Mouse (Mus musculus) forelimb bud, embryonic 11.5 days (tissue): ENCODE data around the gene Prr7.
"Not testable (repeated sequence)": the region's sequence is repeated elsewhere in the genome, so short reads cannot be mapped to it uniquely, and the experiment has no call there.

Source experiments
- DNase-seq: peaks from one replicate; pipeline ENCODE4 v3.0.0-alpha.2; 2012; ENCODE audit warnings: low read depth, low spot score

Prr7 gene

DNA sequence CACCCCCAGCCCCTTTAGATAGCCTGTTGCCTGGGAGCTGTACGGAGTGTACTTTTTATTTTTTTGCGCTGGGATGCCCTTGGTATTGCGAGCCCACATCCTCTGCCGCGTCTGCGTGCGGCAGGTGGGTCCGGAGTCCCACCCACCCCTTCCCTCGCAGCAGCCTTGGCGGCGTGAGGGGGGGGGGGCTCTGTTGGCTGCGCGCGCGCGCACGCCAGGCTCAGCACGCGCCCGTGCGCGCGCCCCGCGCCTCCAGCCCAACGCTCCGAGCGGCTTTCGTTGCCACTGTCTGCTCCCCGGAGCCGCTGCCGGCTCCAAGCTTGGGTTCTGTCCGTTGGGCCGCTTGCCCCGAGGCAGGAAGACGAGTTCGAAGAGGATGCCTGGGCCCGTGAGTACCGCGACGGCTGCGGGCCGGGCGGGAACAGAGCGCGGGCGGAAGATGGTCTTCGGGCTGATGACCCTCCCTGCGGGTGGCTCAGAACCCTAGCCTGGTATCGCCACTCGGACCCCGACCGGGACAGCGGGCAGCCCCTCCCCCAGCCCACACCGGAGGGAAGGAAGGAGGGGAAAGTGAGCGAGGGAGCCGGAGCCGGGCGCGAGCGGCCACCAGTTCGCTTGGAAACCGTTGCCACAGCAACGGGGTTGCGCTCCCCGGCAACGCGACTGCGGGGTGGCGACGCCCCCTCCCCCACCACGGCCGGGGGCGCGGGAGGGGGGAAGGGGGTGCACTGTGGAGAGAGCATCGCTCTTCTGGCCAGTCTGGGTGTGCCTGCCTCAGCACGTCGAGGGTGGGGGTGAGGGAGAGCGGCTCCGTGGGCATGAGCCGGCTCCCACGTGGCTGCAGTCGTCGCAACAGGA is at the start of gene Prr7:
TSS of gene Prr7 (plus strand) at position 241 of the 858 bp plus-strand sequence.
- DNase-seq = peak; percentile 67

DNA sequence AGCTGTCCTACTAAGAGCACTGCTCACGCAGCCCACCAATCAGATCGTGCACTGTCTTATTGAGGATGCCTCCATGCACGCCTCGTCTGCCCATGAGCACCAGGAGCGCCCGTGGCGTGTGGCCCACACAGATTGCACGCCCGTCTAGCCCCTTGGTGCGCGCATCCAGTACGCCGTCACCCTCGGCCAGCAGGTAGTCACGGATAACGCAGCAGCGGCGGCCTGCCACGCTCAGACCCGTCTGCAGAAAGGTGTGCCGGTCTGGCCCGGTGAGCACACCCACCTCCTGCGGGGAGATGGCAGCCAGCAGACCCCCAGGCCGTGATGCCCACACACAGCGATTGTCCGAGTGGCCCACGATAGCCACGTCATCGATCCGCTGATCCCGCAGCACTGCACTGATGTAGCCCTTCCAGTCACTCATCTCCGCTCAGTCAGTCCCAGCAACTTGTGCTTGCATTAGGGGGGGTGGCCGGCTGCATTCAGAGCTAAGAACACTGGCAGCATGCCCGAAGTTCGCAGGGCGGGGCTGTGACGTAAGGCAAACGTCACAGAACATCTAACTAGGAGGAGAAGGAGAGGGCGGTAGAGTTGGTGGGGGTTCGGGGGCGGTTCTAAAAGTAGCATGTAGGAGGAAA is 49.2 kb upstream of the Prr7 start, which contains the start of gene Pfn3:
TSS of gene Pfn3 (minus strand) at position 490 of the 638 bp plus-strand sequence.
- DNase-seq = peak; percentile 63

DNA sequence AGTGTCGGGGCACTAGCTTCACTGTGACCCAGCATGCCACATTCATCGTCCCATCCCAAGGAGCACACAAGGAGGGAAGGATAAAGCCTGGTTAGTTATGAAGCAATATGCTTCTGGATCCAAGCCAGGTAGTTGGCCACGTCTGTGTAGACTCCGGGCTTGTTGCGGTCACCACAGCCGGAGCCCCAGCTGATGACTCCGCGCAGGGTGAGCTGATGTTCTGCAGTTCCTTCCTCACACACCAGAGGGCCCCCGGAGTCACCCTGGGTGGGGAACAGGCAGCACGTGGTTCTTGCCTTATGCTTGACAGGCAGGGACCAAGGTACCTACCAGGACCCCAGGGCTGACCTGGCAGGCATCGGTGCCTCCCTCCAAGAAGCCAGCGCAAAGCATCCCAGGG is 46.1 kb upstream of the Prr7 start:
- peak; percentile 79 for DNase-seq

DNA sequence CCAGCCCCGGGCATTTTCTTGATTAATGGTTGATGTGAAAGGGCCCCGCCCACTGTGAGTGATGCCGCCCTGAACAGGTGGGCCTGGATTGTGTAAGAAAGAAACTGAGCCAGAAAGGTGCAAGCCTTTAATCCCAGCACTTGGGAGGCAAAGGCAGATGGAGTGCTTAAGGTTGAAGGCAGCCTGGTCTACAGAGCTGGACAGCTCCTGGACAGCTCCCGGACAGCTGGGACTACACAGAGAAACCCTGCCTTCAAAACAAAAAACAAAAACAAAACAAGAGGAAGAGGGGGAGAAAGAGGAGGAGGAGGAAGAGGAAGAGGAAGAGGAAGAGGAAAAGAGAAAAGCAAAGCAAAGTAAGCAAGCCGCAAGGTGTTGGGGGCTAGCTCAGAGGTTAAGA is 44.9 kb upstream of the Prr7 start:
- DNase-seq = no peak

DNA sequence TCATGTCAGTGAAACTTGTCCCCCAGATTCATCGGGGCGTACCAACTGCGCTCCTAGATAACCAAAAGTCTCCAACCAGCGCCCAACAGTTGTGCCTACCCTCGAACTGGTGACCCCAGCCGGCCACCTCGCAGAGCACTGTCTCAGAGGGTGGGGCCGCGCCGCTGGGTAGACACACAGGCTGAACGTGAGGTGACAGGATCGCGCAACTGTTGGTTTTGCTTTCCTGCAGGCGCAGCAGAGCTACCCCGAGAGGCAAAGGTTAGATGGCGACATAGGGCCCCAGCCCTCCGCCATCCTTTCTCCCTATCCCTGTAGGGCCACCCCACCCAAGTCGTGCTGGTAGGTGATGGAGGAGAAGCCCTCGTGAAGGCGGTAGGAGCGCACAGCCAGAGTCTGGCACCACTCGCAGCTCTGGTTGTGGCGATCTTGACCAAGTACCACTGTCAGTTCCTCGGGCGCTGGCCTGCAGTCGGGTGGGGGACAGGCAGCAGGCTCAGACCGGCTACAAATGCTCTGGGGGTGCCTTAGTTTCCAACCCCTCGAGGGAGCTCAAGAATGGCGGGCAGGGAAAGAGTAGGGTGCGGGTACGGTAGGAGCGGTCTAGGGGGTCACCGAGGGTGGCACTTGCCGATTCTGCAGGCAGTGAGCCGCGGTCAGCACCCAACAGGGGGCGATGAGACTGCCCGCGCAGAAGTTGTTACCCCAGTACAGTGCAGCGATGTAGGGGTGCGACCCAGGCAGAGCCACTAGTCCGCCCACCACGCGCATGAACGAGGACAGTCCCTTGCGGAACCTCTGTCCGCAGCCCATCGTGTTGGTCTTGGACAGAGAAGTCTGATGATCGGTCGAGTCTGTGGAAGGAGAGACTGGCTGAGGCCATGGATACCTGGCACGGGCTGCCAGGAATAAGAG is 43.8 kb upstream of the Prr7 start:
- DNase-seq = no peak

DNA sequence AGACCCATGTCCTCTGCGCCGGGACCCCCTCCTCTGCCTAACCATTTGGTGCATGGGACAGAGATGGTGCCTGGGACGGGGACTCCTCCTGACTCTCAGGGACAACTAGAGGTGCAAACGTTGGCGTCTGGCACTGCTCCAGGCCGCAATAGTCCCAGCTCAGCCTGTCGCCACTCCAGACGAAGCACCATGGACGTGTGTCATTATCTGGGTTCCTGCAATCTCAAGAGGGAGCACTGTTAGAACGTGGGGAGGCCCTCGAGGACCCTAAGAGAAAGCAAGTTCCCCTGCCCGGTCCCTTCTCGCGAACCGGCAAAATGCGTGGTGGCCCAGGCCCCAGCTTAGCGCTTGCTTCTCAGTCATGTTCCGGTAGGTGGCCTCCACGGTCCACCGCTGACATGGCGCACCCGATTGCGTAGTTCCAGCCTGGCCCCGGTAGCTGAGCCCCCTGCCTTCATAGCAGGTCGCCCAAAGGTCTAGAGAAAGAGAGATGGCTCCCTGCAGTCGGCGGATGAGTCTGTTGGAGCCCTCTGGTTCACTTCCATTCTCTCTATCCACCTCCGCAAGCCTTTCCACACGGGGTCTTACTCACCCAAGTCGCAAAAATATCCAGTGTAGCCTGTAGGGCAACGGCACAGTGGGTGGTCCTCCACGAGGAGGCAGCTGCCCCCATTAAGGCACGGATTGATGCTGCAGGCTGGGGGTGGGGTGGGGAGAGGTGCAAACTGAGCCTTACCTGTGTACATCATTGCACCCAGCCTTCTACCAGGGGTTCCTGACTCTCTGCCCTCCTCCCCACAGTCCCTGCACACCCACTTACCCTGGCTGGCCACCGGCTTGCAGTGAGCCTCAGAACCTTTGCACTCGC is 42.9 kb upstream of the Prr7 start:
- peak; percentile 41 for DNase-seq

DNA sequence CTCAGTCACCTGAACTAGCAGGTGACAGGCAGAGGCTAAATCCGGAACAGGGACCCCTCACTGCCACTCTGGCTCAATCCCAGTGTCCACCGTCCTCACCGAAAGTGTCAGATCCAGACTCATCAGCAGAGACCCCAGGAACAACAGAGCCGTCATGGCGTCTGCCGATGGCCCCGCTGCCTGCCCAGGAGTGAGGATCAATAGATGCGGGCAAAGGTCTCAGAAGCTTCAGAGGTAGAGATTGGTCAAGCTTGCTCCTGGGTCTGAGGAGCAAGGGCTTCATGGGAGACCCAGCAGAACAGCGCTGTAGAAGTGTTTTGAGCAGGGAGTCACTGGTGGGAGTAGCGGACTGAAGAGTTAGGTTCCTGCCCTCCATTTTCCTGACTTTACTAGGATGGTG is 37.5 kb upstream of the Prr7 start, which contains the start of gene F12:
TSS of gene F12 (minus strand) at position 181 of the 400 bp plus-strand sequence.
- DNase-seq = no peak

DNA sequence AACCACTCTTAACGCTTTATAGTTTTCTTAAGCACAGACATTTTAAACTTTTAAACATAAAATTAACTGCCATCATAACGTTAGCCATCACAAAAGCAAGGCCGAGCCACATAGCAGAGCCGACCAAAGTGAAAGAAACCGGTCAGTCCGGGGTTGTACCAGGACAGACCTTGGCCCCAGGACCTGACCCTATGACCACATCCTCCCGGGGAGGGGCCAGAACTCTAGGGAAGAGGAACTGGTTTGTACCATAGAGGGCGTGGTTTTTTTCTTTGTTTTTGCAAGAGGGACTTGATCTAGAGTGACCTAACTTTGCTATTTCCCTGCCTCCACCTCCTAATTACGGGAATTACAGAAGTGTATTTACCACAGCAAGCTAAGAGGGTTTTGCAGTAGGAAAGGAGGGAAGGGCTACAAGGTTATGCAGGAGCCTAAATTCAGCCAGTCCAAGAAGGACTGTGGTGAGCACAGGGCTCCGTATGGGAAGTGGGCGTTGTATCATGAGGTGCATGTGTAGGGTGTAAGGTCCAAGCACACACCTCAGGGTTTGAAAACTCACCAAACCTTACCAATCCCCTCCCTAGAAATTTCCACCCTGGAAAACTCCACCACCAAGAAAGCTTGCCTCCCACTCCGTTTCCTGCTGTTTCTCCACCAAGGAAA is 34.7 kb upstream of the Prr7 start:
- DNase-seq = no peak

DNA sequence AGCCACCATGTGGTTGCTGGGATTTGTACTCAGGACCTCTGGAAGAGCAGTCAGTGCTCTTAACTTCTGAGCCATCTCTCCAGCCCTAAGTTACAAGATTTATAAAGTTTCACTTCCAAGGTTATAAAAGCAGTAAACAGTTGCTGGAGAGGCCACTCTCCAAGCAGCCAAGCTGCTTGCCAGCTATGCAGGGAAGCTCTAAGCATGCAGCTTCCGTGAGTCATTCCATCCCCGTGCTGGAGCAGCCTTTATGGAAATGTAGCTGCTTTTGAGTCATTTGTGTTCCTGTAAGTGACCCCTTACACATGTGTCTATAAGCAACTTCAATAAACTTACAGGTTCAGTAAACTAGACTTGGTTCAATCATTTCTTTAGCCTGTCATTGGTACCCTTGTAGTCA is 33.5 kb upstream of the Prr7 start:
- DNase-seq = no peak

DNA sequence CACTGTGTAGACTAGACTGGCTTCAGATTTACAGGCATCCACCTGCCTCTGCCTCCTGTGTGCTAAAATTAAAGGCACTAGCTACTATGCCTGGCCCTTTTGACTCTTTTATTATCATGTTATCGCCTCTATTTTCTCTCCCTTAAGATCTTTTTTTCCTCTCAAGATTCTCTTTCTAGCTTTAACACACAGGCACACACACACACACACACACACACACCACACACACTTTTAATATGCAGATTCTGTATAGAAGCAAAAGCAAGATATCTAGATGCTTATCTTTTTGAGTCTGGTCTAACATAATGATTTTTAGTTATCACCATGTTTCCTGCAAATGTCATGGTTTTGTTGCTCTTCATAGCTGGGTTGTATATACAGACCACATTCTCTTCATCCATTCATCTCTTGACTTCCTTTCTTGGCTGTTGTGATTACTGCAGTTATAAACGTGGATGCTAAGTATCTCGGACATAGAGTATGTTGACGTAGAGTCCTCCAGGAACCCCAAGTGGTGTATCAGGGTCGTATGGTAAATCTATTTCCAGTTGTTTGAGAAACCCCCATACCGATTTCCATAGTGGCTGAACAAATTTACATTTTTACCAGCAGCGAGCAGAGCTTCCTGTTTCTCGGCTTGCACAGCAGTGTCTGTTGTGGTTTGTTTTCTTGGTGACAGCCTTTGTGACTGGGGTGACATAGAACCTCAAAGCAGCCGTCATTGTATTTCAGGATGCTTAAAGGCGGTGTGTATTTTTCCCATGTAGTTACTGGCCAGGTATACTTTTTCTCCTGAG is 32.0 kb upstream of the Prr7 start:
- no peak for DNase-seq

DNA sequence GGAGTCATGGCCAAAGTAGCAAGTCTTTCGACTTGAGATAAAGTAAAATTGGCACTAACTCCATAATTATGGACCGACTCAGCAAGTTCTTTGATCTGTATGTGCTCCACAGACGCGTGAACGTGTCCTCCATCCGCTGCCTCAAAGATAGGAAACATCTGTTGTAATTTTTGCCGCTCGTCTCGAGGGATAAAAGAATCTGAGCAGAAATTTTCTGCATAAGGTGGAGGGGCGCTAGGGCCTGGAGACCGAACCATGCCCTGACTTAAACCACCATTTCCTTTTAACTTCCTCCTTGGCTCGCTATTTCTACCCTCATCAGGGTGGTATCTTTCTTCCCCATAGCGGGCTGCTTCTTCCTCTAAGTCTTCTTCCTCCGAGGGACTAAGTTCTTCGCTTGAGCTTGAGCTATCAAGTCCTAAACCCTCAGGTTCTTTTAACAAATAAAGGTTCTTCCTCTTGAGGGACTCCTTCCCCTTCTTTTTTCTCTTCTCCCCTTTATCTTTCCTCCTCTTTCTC is 26.9 kb upstream of the Prr7 start:
- not testable (repeated sequence) for DNase-seq

DNA sequence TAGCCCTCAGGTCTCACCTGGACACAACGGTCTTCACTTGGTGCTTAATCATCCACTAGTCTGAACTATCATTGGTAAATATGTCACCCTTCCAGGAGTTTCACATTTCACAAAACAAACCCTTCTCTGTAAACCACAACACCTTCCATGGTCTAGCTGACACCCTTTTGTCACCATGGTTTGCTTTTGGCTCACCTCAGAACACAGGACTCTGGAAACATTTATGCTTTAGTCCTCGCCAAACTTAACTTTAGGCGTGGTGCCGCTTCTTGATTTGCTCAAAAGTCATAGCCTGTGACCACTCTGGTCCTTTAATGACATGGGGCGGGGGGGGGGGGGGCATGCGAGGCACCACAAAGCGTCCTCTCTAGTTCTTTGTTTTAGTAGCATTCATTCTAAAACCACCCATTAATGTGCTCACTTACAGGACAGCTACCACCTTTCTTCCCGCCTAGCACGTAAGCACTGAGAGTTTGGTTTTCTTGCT is 20.2 kb upstream of the Prr7 start:
- DNase-seq = no peak

DNA sequence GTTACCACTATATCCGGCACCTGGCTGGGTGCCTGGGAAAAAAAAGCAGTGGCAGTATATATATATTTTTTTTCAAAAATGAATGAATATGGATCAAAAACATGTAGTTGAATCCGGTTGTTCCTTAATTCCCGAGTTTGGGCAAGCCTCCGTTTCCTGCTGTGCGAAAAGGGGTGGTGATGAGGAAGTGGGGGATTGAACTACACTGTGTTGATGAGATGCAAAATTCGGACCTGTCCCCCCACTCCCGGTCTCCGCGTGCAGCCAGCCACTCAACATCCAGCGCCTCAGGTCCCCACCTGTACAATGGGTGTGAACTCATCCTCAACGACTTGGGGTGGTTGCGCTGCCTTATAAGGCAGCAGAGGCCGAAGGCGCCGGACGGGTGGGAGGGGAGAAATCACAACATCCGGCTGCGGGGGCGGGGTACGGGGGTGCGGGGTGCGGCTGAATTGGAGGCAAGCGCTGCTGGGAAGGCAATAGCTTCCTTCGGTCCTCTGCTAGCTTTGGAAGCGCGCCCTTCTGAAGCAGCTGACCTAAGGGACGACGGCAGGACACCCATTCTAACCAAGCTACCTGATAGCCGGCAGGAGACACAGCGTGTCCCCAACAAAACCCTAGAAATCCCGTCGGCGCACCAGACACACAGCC is 19.7 kb upstream of the Prr7 start:
- DNase-seq = no peak

DNA sequence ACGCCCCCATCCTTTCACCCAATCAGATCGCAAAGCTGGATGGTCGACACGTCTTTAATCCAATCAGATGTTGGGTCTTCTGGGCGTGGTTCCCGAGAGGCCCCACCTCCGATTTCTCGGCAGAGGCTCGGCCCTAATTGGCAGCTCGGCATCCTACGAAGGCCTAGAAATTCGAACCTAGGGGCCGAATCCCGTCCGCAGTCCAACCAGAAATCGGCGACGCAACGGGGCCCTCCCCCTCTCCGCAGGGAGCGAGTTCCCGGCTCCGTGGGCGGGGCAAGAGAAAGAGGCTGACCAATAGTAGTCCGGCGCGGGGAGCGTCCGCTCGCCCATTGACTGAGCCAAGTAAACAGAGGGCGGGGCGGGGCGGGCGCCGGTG is 19.1 kb upstream of the Prr7 start, which contains the start of gene Grk6:
TSS of gene Grk6 (plus strand) at position 136 of the 379 bp plus-strand sequence.
- DNase-seq = peak; percentile 99

DNA sequence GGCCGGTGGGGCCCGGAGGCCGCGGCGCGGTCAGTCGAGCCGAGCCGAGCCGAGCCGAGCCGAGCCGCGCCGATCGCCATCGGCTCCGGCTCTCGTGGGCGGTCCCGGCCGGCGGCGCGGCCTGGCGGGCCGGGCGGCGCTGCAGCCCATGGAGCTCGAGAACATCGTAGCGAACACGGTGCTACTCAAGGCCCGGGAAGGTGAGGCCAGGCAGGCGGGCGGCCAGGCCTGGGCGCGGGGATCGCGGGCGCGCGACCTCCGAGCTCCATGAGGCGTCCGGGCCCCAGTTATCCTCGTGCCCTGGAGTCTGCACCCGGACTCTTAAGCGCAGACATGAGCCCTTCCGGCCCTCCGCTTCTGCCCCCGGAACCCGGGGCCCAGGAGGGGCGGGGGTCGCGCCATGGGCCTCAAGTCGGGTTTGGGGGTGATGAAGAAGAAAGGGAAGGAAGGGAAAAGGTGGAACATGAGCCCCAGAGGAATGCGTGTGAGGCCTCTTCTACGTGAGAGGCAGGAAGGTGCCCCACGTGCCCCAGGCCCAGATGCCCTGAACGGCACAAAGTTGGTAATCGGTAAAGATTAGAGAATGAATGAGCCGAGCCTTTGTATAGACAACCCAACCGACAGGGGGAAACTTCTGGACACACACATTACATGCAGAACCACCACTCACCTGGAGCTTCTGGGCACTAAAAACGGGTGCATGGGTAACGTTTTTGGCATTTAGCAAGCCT is 18.5 kb upstream of the Prr7 start:
- peak; percentile 45 for DNase-seq

DNA sequence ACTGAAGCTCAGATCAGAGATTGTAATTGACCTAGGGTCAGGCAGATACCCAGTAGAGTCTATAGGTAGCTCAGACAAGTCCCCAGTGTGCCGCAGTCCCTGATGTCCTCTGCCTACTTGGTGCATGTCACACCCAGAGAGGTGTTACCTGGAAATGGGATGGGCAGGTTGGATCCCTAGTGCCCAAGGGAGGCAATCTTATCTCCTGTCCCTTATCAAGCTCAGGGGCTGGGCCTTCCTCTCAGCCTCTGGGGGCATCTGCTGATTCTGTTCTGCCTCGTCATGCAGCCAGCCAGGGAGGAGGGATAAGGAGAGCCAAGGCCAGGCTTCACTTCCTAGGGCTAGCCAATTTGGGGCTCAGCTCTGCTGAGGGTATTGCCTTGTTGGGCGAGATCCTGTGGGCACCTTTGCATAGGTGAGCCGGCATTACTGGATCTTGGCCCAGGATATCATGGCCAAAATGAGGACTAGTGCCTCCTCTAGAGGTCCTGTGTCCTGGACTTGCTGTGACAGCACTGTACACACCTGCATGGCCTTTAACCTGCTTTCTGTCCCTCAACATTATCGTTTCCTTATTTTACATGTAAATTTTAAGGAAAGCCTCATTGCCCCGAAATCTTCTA is 17.5 kb upstream of the Prr7 start:
- no peak for DNase-seq

DNA sequence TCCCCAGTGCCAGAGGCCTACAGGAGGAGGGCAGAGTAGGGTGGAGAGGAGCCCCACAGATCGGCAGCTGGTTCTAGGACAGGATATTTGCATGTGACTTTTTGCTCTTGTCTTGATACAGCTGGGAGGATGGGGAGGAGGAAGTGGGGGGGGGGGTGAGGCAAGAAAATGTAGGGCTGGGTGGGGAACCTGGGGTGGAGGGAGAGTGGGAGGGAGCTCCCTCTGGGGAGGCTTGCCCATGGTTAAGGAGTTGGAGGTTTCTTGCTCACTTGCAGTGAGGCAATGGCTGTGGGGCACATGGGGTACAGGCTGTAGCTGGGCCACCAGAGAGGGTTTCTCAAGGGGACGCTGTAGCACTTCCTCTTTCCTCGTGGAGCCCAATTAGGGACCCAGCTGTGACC is 16.5 kb upstream of the Prr7 start:
- no peak for DNase-seq
